Mouse (Mus musculus): Measurements from ENCODE around the gene Rhcg.

The Rhcg gene

DNA sequence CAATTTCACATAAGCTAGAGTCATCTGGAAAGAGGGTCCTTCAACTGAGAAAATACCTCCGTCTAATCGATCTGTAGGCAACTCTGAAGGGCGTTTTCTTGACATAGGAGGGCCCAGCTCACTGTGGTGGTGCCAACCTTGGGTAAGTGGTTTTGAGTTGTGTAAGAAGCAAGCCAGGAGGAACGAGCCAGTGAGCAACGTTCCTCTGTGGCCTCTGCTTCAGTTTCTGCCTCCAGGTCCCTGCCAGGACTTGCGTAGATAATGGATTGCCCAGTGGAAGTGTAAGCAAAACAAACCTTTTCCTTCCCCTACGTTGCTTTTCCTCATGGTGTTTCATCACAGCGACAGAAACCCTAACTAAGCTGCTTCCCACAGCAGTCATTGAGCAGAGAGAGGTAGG lies 15.5 kb downstream of the Rhcg start:
- DNase-seq (ENCODE audit: low spot score in 2 of 2) = no peak

DNA sequence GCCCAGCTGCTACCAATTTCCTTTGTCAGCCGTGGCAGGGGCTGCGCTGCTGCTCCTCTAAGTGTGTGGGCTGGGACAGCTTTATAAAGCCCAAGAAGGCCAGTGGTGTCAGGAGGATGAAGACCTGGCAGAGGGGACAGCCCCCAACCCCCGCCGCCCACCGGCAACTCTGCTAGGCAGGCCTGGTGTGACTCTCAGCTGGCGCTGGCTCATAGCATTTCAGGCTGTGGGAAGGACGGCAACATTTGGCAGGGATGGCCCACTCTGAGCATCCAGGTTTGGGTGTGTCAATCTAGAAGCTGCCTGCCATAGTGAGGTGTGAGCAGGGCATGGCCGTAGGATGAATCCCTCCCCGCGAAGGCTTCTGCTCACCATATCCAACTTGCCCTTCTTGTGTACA lies 17.3 kb downstream of the Rhcg start:
- no peak for DNase-seq (ENCODE audit: low spot score in 2 of 2)

DNA sequence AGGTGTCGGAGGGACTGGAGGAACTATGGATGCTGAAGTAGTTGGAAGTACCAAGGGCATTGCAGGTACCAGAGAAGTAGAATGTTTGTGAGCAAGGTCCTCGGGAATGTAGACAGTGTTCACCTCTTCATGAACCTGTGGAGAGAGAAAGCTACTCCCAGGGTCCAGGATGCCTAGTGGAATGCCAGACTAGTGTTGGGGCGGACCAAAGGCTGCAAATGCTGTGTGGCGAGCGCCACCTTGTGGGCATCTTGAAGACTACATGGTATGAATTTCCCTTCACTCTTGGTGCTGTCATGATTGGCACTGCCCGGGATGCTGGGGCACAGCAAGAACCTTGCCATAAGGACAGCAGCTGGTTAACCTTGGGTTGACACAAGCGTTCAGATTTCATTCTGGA lies 22.6 kb downstream of the Rhcg start:
- DNase-seq (ENCODE audit: low spot score in 2 of 2) = peak; percentile 79 to 84

DNA sequence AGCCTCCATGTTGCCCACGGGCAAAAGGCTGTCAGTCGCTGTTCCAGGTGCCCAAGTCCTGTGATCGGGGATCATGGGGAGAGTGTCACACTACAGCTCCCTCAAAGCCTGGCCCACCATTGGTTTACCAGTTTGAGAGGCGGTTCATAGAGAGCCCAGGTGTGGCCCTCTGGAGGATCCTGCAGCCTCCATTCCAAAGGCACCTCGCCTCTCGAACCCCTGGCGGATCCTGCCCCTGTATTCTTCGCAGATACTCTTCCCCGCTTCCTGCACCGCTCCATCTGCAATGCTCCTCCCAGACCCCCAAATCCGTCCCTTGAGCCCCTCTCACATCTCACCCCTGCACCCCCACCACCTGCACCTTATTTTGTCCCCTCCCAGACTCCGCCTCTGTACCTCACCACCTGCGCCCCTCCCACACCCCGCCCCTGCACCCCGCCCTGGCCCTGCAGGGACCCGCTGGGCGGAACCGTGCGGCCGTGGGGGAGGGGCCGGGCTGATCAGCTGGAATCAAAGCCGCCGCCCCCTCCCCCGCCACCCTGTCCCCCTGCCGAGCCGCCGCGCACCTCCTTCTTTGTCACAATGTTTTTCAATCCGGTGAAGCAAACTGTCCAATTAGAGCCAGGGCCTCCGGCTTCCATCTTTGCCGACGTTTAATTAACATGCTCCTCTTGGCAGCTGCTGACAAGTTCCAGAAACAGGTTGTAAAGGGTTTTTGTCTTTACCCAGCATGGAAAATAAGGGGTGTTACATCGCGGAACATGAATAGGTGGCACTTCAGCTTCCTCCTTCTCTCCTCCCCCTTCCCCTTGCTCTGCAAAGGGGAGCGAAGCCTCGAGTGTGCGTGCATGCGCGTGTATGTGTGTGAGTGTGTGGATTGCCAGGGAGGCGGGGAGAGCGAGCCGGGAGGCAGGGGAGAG lies 25.4 kb downstream of the Rhcg start:
- peak in 1 of 2 experiments; percentile 53 for DNase-seq (ENCODE audit: low spot score in 2 of 2)

DNA sequence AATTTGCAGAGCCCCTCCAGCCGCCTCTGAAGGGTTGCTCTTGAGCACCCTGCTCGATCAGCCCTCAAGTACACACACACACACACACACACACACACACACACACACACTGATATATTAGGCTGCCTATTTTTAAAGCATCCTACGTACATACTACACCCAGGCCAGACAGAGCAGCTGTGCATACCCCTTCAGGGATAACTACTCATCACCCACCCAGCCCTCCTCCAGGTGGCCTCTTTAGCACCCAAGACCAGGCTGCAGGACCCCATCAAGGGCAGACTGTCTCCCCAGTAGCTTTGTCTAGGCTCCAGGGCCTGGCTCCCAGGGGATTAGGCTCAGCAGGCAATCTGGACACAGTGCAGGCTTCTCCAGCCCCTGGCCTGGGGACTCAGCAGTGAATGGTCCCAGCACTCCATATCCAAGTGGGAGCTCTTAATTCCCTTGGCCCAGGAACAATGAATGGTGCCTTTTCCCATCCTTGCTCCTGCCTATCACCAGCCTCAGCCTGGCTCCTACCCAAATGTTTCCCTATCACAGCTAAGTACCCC lies 26.8 kb downstream of the Rhcg start:
- no peak for DNase-seq (ENCODE audit: low spot score in 2 of 2)

DNA sequence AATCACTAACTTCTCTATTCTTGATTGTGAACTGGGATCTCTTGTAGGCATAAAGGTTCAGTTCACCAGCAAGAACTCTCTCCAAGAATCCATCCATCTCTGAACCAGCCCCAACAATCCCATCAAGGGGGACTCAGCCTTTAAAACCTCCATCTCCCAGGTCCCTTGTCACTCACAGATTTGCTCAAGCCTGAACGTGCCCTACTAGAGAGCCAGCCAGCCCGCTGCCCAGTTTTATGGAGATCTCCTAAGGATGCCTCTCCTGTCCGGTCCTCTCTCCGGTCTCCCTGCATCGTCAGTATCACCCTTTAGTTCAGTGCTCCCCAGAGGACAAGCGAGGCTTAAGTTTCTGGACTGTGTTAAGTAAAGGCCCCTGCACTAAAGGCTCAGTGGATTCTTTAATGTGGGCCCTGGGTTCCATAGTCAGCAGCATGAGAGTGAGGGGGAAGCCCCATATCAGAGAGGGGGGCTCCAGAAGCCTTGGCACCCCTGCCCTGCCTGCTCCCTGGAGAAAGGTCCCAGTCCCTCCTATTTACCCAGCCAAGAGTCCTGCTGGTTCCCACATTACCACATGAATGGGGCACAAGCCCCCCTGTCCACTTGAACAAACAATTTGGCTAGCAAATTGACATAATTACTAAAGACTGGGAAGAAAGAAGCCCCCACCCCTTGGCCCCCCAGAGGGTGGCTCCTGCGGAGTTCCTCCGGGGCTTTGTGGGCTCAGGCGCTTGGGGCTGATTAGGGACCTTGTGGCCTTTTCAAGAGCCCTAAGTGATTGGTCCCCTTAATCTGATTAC lies 27.5 kb downstream of the Rhcg start:
- DNase-seq (ENCODE audit: low spot score in 2 of 2) = no peak

DNA sequence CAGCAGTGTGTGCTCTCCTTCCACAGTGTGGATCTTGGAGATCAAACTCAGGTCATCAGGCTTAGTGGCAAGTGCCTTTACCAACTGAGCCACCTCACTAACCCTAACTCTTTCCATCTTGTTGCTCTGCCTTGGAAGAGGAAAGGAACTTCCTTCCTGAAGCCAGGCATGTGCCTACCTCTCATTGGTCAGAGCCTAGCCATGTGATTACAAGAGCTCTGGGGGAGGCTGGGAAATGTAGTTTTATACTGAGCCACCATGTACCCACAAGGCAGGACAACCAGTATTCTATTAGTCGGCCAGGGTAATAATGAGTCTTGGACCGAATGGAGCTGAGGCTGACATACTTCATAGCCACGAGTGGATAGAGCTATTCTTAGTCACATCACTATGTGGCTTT lies 29.2 kb downstream of the Rhcg start:
- DNase-seq (ENCODE audit: low spot score in 2 of 2) = no peak

DNA sequence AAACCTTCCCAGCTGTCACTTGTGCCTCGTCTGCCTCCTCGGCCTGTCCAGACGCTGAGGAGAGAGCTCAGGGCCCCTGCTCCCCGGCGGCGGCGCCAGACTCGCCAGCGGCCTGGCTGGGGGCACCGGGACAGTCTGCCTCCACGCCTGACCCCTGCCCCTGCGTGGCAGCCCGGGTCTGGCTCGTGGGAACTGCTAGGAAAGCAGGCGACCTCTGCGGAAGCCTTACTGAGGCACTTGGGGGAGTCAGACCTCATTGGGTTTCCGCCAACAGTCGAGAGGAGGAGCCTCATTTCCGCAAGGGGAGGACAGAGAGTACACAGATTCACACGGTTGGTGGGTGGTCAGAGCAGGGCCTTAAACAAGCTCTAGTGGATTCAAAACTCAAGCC lies 38.6 kb downstream of the Rhcg start:
- peak in 1 of 2 experiments; percentile 48 for DNase-seq (ENCODE audit: low spot score in 2 of 2)

DNA sequence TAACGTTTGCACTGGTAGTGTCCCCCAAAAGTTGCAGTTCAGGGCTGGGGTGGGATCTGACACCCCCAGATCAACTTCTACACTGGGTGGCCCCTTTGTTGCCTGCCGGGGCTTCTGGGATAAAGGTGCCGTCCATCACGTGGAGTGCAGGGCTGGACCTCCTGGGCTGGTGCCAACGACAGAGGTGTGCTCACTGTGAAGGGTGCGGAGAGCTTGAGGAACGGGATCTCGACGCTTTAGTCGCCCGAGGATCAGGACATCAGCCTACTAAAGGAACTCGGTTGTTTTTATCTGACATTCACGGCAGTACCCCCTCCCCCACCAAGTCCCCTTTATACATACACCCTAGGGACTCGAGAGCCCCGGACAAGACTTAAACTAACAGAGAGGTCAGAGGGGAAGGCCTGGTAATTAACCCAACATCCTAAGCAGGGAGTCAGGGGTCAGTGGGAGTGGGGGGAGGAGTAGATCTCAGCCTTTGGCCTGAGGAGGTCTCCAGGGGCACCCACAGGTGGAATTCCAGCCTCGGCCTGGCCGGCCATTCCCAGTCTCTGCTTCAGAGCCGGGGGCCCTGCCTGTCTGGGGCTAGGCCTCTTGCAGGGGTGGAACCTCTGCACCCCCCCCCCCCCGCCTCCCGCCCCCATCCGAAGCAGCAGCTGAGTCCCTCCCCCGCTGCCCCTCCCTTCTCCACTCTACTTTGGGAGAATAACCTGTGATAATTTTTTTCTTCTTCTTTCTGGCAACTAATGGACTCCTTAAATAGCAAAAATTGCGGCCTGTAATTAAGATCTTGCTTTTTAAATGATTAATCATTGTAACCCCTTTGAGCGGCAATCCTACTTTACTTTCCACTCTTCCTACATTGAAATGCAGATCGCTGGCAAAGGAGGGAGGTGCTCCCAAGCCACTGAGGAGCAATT lies 39.3 kb downstream of the Rhcg start:
- DNase-seq (ENCODE audit: low spot score in 2 of 2) = peak in 1 of 2 experiments; percentile 28

DNA sequence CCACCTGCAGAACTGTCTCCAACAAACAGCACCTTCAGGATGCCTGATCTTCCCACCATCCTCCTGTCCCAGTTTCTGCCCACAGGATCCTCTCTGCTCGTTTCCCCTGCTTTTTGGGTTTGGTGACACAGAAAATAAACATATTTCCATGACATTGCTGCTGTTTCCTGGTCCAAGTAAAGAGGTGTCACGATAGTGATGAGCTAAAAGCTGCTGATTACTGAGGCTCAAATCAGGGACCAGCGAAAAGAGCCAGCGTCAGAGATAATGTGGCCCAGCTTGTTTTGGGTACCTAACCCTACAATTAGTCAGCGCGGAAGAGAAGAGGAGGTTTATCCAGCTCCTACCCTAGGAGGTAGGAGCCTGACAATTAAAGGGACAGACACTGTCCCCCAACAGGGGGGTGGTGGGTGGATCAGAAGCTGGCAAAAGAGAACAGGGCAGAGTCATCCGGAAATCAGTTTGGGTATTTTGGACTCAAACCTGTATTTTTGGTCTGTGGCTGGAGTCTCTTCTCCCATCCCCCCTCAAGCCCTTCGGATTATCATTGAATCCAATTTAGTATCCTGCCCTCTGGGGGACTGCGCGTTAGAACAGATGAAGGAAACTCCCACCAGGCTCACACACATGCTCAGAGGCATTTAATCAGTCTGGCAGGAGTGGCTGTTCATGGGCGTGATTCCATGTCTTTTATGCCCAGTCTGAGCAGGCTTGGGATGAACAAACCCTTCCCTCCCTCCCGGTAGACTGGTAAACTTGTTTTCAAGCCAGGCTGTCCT lies 40.2 kb downstream of the Rhcg start:
- DNase-seq (ENCODE audit: low spot score in 2 of 2) = peak in 1 of 2 experiments; percentile 57

DNA sequence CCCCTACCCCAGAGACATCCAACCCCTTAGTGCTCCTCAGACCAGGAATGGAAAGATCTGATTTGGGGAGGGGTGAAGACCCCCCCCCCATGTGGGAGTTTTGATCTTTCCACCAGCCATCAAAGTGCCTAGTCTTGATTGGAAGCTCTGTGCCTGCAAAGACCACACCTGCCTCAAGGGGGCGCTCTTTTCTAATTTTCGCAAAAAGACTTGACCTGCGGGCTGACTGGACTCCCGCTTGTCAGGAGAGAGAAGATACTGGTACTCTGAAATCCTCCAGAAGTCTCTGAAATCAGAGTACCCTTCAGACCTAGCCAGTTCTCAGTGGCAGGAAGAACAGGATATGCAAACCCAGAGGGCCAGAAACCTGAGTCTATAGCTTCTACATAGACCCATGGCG lies 40.8 kb downstream of the Rhcg start:
- peak; percentile 61 to 76 for DNase-seq (ENCODE audit: low spot score in 2 of 2)

DNA sequence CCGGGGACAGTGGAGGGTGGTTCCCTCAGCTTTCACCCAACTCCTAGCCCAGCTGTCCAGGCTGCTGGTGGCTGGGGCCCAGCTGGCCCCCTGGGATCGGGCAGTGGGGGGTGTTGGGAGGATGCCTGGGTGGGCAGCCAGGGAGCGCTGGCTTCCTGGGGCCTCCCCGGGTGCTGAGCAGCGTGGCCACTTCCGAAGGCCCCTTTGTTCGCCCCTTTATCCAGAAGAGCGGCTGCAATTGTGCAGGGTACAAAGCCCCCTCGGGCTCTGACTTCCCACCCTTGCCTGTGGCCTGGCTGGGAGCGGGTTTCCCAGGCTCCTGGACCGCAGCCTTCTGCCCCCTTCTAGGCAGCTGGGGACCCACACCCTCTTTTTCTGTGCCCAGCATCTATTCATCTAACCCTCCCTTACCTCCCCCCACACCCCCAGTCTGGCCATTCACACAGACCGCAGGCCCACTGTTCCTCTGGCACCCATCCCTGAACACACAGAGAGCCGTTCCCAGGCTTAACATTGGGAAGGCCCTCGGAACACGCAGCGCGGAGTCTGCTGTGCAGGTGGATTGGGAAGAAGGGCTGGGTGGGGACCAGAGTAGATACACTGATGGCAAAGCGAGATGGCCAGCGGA lies 45.2 kb downstream of the Rhcg start:
- peak in 1 of 2 experiments; percentile 27 for DNase-seq (ENCODE audit: low spot score in 2 of 2)

DNA sequence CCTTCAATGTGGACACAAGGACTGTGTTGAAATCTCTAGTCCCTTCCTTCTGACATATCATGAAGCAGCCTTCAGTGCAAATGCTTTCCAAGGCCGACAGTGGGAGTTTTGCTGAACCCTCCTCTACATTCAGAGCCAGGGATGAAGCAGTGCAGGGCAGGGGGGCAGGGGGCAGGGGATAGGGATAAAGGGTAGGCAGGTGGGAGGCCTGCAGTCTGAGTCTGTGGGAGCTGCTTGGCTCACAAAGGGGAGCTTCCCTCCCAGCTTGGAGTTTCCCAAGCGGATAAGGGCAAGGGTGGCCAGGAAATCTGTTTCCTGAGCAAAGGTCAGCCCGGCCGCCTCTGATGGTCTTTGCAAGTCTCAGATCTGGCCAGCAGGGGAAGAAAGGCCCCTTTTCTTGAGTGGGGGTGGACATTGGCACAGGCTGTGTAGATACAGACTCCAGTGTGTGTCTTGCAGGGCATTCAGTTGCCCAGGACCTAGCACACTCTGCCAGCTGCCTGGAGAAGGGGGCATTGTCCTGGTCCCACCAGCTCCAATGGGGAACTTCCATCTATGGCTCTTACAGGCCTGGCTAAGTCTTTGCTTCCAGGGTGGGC lies 48.4 kb downstream of the Rhcg start:
- DNase-seq (ENCODE audit: low spot score in 2 of 2) = peak in 1 of 2 experiments; percentile 41

DNA sequence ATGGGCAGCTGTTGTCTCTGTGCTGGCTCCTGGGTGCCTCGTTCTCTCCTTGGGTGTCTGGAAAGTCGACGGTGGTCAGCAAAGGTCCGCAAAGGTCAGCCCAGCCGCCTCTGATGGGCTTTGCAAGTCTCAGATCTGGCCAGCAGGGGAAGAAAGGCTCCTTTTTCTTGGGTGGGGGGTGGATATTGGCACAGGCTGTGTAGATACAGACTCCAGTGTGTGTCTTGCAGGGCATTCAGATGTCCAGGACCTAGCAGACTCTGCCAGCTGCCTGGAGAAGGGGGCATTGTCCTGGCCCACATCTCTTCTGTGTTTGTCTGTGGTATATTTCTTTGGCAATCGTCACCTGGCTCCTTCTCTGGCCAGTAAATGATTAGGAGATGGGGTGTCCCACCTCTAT lies 49.2 kb downstream of the Rhcg start:
- DNase-seq (ENCODE audit: low spot score in 2 of 2) = no peak

DNA sequence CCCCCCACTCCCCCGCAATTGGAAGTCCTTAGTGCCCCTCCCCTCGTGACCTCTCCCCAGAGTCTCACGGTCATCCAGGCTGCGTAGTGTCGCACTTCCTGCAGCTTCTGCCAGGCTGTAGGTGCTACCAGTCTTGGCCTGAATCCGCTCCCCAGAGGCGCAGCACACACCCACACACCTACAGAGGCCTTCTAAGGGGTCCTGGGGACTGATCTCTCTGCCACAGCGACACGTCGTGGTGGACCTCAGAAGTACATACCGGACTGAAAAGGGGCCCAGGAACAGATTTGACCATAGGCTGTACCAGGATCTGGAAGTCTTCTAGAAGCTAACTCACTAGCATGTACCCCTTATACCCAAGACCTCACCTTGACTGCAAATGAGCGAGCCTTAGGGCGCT lies 53.8 kb downstream of the Rhcg start:
- DNase-seq (ENCODE audit: low spot score in 2 of 2) = peak in 1 of 2 experiments; percentile 46

DNA sequence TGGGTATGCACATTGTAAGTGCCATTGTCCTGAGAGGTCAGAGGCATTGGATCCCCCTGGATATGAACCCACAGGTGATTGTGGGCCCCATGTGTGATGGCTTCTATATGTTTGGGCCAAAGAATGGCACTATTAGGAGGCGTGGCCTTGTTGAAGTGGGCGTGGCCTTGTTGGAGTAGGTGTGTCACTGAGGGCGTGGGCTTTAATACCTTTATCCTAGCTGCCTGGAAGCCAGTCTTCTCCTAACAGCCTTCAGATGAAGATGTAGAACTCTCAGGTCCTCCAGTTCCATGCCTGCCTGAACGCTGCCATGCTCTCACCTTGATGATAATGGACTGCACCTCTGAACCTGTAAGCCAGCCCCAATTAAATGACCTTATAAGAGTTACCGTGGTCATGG lies 55.1 kb downstream of the Rhcg start:
- no peak for DNase-seq (ENCODE audit: low spot score in 2 of 2)

DNA sequence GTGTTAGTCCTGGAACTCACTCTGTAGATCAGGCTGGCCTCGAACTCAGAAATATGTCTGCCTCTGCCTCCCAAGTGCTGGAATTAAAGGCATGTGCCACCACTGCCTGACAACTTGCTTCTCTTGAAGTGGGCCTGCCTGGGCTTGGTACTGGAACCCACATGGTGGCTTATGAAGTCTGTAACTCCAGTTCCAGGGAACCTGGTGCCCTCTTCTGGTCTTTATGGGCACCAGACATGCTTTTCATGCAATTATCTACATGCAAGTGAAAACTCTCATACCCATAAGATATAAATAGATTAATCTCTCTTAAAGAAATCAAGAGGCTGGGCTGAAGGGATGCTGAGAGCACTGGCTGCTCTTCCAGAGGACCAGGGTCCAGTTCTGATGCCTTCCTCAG lies 58.8 kb downstream of the Rhcg start:
- DNase-seq (ENCODE audit: low spot score in 2 of 2) = no peak

DNA sequence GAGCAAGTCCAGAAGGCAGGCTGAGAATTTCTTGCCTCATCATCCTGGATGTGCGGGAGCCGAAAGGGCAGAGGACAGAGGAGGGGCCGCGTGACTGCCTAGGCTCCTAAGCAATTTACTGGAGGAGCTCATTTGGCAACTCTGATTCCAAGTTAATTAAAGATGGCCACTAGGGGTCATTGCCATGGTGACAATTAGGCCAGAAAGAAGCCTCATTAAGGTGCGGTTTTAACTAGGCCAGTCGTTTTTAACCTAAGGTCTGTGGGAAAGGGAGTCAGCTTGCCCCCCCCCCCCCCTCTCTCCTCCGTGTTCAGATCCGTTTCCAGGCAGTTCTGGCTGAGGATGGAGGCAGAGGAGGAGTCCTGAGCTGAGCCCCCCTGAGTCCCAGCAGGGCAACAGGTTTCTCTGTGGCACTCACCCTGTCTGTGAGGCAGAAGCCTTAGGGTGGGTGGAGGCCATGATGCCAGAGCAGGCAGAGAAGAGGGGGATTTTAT lies 59.7 kb downstream of the Rhcg start:
- no peak for DNase-seq (ENCODE audit: low spot score in 2 of 2)

DNA sequence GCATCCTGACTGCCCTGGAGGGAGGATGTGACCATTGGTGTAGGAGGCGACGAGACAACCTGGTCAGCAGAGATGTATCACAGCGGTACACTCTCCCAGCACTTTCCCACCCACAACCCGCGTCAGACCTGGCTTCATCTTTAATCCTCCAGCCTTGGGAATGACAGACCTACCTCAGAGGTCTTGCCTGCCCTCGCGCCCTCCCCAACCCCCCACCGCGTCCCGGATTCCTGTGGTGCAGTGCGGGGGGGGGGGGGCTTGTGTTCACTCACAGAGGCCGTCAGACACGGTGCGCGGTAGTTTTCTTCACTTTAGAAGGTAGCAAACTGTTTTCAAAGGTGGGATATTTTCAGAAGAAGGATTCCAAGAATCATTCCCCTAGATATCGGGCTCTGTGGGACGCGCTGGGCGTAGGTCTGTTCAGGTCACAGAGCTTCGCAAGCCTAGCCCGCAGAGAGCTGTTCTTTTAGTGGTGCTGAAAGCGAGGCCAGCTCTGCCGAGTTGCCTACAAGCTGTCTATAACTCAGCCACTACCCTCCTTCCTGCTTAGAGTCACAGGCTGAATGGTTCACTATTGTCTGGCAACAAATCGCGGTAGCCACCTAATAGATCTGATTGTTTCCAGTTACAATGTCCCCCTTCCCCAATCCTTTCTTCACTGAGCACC lies 62.0 kb downstream of the Rhcg start:
- no peak for DNase-seq (ENCODE audit: low spot score in 2 of 2)
